Mouse (Mus musculus): ENCODE data around the gene Immp2l. TPM values are rescaled to one million over a fixed set of nuclear protein-coding genes. Genes with fewer than 3 reads are reported as not detected.

Immp2l gene
- polyA plus RNA-seq, 1 experiment from 2014 or later = 10.7 TPM

DNA sequence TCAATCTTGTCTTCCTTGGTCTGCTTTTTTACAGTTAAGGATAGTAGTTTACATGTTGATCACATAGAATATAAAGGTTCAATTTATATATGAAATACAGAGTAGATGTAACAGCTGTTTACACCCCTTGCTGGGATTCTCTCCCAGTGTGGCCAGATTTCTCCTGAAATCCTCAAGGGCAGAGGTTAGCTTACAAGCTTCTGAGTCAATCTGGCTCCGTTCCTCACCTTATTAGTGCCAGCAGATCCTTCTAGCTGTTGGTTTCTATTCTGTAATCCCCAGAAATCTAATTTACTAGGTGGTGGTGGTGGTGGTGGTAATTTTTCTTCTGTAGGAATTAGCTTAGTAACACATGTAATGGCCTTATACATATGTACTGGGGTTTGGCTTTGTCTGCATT lies 199.8 kb downstream of the Immp2l start:
- H3K27me3 ChIP-seq (replicated peaks; ENCODE audit: low read depth, poor library complexity, severe bottlenecking) = 0 out of 2 replicates have a peak, but pooled peaks cover 5% of the 10 kb centered on the region
- H3K4me1 ChIP-seq = peaks cover 13% of the 10 kb centered on the region
- 71% methylated on average over 1 of the region's 1 CpGs for WGBS
- no peak overlapping the region for H3K27ac ChIP-seq (replicated peaks)
- H3K9me3 ChIP-seq = no peaks in the 10 kb centered on the region
- no peak for DNase-seq (ENCODE audit: low spot score)
- H3K4me3 ChIP-seq = no peak overlapping the region
- H3K36me3 ChIP-seq (replicated peaks) = no peaks in the 10 kb centered on the region

DNA sequence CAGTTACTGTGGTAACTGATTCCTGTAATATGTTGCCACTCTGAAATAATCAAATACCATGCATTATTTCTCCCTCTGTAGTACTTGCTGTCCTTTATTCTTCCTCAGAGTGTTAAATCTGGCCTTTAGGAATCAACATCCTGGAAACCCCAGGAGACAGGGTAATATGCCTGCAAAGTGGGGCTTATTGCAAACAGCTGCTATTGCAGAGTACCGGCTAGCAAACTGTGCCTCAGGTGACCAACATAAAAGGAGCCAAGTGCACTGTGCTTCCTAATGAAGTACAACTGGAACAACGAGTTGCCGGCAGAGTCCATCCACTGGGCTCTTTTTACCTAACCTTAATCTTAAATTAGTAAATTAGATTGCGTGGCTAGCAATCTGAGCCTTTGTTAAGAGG lies 200.6 kb downstream of the Immp2l start:
- WGBS = 41% methylated on average over 4 of the region's 4 CpGs
- peaks cover 13% of the 10 kb centered on the region for H3K4me1 ChIP-seq
- 0 out of 2 replicates have a peak, but pooled peaks cover 5% of the 10 kb centered on the region for H3K27me3 ChIP-seq (replicated peaks; ENCODE audit: low read depth, poor library complexity, severe bottlenecking)
- H3K36me3 ChIP-seq (replicated peaks) = no peaks in the 10 kb centered on the region
- DNase-seq (ENCODE audit: low spot score) = peak; percentile 43
- no peaks in the 10 kb centered on the region for H3K9me3 ChIP-seq
- H3K4me3 ChIP-seq = no peak overlapping the region
- no peak overlapping the region for H3K27ac ChIP-seq (replicated peaks)

DNA sequence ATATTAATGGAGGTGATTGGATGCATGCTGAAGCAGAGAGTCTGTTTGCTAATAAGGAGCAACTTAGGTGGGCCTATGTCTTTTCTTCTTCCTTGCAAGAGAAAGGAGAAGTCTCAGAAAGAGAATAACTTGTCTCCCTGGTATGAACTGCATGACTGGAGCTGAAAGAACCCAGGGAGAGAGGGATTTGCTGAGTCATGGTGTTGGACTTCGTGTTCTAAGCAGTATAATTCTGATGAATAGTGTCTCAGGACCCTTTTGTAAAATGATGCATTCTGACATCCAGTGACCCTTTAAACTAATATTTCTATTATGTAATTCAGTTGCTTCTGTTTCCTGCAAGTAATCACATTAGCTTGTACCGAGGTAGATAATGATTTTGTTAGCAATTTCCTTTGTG lies 208.1 kb downstream of the Immp2l start:
- 60% methylated on average over 2 of the region's 2 CpGs for WGBS
- Histone ChIP-seq H3K27me3 (replicated peaks; ENCODE audit: low read depth, poor library complexity, severe bottlenecking) (no peaks in the 10 kb centered on the region), H3K27ac (replicated peaks) (no peak overlapping the region), H3K4me3 (no peak overlapping the region), H3K4me1 (no peaks in the 10 kb centered on the region), H3K9me3 (no peaks in the 10 kb centered on the region), H3K36me3 (replicated peaks) (no peaks in the 10 kb centered on the region)
- DNase-seq (ENCODE audit: low spot score) = no peak

DNA sequence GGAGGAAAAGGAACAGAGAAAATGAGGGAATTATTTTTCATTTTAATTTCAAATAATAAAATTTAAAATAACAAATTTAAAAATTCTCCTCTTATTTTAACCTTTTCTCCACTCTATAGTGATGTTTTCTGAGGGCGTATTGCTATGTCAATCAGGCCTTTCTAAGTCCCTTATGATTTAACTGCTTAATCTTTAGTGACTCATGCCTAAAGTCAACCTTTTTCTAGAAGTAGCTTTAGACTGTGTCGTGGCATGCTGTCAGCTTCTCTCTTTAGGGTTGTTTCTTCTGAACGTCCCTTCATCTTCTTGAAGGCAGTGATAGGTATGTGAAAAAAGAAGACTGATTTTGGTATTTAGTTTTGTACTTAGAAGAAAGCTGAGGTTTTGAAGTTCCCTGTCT lies 214.0 kb downstream of the Immp2l start:
- no peaks in the 10 kb centered on the region for H3K36me3 ChIP-seq (replicated peaks)
- WGBS = 84% methylated on average over 3 of the region's 3 CpGs
- no peaks in the 10 kb centered on the region for H3K4me1 ChIP-seq
- no peaks in the 10 kb centered on the region for H3K27me3 ChIP-seq (replicated peaks; ENCODE audit: low read depth, poor library complexity, severe bottlenecking)
- no peak for DNase-seq (ENCODE audit: low spot score)
- H3K9me3 ChIP-seq = no peaks in the 10 kb centered on the region
- H3K4me3 ChIP-seq = no peak overlapping the region
- H3K27ac ChIP-seq (replicated peaks) = no peak overlapping the region

DNA sequence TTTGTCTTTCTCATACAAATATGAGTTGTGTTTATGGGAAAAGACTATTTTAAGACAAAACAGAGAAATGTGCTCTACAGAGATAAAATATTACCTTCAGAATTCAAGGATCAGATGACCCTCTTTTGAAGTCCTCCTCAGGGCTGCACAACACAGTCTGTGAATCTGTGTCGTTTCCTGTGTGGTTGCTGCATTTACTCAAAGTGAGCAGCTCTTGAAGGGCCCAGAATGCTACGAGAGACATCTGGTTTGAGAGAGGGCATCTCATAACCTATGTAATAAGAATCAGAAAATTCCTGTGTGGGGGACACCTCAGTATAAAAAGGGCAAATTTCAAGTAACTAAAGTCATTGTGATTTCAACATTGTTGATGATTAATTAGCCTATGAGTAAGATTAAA lies 217.3 kb downstream of the Immp2l start:
- Histone ChIP-seq H3K4me1 (no peaks in the 10 kb centered on the region), H3K27me3 (replicated peaks; ENCODE audit: low read depth, poor library complexity, severe bottlenecking) (no peaks in the 10 kb centered on the region), H3K4me3 (no peak overlapping the region), H3K9me3 (no peaks in the 10 kb centered on the region), H3K36me3 (replicated peaks) (no peaks in the 10 kb centered on the region), H3K27ac (replicated peaks) (no peak overlapping the region)
- no peak for DNase-seq (ENCODE audit: low spot score)
- WGBS = 65% methylated on average over 2 of the region's 2 CpGs

DNA sequence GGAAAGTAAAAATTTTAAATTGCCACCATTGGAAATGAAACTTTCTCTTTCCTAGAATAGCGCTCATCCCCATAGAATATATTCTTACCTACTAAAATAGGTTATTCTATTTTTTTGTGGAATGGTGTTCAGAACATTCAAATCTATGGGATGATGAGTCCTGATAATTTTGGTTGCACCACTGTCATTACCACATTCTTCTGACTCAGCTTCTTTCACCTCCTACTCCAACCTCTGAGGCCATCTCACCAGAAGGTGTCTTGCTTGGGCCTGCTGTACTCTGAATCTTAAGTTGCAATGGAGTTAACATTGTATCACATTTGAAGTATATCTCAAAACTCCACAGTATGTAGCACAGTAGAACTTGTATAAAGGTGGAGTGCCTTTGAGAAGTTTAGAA lies 224.4 kb downstream of the Immp2l start:
- no peaks in the 10 kb centered on the region for H3K36me3 ChIP-seq (replicated peaks)
- WGBS = 98% methylated on average over 1 of the region's 1 CpGs
- no peak for DNase-seq (ENCODE audit: low spot score)
- no peaks in the 10 kb centered on the region for H3K9me3 ChIP-seq
- H3K27ac ChIP-seq (replicated peaks) = no peak overlapping the region
- H3K4me3 ChIP-seq = no peak overlapping the region
- H3K4me1 ChIP-seq = no peaks in the 10 kb centered on the region
- H3K27me3 ChIP-seq (replicated peaks; ENCODE audit: low read depth, poor library complexity, severe bottlenecking) = no peaks in the 10 kb centered on the region

DNA sequence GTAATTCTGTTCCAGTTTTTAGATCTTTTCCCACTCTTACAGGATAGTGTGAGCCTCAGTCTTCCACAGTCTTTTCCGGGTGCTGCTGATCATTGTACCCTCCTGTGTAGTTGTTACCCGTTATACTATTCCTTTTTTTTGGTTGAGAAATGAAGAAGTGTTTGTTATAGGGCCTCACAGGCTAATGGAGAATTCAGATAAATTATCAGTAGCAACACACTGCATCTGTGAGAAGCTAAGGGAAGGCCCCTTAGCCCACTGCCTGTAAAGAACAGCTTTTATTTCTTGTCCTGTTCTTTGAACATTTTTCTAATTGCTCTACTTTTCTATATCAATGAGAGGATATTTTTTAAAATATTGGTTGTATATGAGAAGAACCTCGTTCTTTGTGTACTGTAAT lies 226.2 kb downstream of the Immp2l start:
- Histone ChIP-seq H3K4me1 (no peaks in the 10 kb centered on the region), H3K27me3 (replicated peaks; ENCODE audit: low read depth, poor library complexity, severe bottlenecking) (no peaks in the 10 kb centered on the region), H3K27ac (replicated peaks) (no peak overlapping the region), H3K9me3 (no peaks in the 10 kb centered on the region), H3K36me3 (replicated peaks) (no peaks in the 10 kb centered on the region), H3K4me3 (no peak overlapping the region)
- 91% methylated on average over 3 of the region's 3 CpGs for WGBS
- DNase-seq (ENCODE audit: low spot score) = no peak

DNA sequence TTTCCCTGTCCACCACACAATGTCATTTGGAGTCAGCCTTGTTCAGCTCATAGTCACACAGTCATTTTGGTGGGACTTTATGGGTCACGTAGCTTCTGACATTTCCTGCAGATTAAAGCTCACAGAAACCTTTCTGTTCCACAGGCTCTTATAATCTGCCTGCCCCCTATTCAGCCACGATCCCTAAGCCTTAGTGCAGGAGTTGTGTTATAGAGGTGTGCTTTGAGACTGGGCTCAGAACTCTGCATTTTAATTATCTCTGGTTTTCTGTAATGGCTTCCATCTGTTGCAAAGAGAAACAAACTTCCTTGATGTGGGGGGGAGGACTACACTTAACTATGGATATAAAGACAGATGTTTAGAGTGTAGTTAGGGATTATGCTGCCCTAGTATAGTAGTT lies 234.0 kb downstream of the Immp2l start:
- no peaks in the 10 kb centered on the region for H3K9me3 ChIP-seq
- 37% methylated on average over 2 of the region's 2 CpGs for WGBS
- no peak overlapping the region for H3K27ac ChIP-seq (replicated peaks)
- H3K4me1 ChIP-seq = peaks cover 4% of the 10 kb centered on the region; the same call in 1 of the 2 replicates
- no peaks in the 10 kb centered on the region for H3K27me3 ChIP-seq (replicated peaks; ENCODE audit: low read depth, poor library complexity, severe bottlenecking)
- no peaks in the 10 kb centered on the region for H3K36me3 ChIP-seq (replicated peaks)
- H3K4me3 ChIP-seq = no peak overlapping the region
- DNase-seq (ENCODE audit: low spot score) = peak; percentile 15

DNA sequence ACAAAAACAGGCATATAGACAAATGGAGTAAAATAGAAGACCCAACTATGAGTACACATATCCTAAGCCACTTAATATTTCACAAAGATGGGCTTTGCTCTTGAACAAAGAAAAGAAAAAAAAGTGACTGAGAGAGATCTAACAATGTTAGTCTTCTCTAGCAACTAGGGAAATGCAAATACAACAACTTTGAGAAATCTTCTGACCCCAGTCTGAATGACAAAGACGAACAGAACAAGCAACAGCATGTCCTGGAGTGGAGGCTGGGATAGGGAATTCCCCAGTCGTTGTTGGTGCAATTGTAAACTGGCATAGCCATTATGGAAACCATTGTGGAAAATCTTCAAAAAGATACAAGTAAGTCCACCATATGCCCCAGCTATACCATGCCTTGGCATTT lies 235.7 kb downstream of the Immp2l start:
- Histone ChIP-seq H3K4me3 (no peak overlapping the region), H3K4me1 (peaks cover 4% of the 10 kb centered on the region; the same call in 1 of the 2 replicates), H3K27me3 (replicated peaks; ENCODE audit: low read depth, poor library complexity, severe bottlenecking) (no peaks in the 10 kb centered on the region), H3K27ac (replicated peaks) (no peak overlapping the region), H3K36me3 (replicated peaks) (no peaks in the 10 kb centered on the region), H3K9me3 (no peaks in the 10 kb centered on the region)
- 73% methylated on average over 2 of the region's 2 CpGs for WGBS
- no peak for DNase-seq (ENCODE audit: low spot score)

DNA sequence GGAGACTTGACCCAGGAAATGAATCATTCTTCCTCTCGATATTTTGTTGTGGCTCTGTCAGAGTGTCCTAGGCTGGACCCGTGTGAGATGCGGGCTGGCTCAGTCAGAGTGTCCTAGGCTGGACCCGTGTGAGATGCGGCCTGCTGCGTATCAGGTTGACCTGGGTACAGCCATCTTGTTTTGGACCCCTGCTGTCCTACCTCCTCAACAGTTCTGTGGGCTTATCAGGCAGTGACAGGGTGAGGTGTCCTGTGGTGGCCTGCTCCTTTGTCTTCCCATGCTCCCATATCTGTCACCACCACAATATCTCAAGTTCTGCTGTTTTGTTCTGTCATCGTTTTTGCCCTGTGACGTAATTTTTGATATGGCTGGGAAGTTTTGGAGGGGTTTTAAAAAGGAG lies 250.2 kb downstream of the Immp2l start:
- H3K27ac ChIP-seq (replicated peaks) = no peak overlapping the region
- 92% methylated on average over 8 of the region's 8 CpGs for WGBS
- no peaks in the 10 kb centered on the region for H3K4me1 ChIP-seq
- H3K27me3 ChIP-seq (replicated peaks; ENCODE audit: low read depth, poor library complexity, severe bottlenecking) = no peaks in the 10 kb centered on the region
- no peak overlapping the region for H3K4me3 ChIP-seq
- no peak for DNase-seq (ENCODE audit: low spot score)
- H3K9me3 ChIP-seq = 0 out of 2 replicates have a peak, but pooled peaks cover 3% of the 10 kb centered on the region
- no peaks in the 10 kb centered on the region for H3K36me3 ChIP-seq (replicated peaks)

DNA sequence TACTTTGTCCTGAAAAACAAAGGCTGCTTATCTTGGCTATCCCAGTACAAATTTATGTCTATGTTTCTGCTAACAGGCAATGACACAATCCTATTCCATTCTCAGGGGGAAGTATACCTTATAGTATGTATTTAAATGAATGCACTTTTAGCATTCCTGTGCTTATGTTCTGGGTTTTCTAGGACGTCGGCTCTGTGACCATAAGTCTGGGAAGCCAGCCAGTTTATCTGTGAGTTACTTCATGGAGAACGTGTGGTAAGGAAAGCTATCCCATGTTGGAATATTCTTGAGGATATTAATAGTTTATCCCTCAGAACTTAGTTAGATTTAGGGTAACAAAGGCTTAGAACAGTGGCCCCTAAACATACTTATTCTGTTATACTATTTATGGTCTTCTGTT lies 251.5 kb downstream of the Immp2l start:
- 71% methylated on average over 3 of the region's 3 CpGs for WGBS

DNA sequence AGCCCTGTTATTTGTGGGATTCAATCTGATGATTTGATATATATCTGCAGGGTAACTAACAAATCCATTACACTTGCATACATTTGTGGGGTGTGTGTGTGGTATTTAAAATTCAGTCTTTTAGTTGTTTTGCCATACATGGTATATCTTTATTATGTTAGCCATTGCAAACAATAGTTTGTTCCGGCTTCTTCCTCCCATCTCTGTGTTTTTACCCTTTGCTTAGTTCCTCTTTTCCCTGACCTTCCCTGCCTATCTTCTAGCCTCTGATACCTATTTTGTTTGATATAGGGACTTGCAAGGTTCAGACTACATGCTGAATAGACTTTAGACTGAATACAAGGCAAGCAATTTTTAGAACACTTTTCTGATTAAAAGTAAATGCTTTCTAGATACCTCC lies 254.0 kb downstream of the Immp2l start:
- Histone ChIP-seq H3K27ac (replicated peaks) (no peak overlapping the region), H3K36me3 (replicated peaks) (no peaks in the 10 kb centered on the region), H3K4me1 (no peaks in the 10 kb centered on the region), H3K27me3 (replicated peaks; ENCODE audit: low read depth, poor library complexity, severe bottlenecking) (no peaks in the 10 kb centered on the region), H3K9me3 (no peaks in the 10 kb centered on the region), H3K4me3 (no peak overlapping the region)
- WGBS = 92% methylated on average over 1 of the region's 1 CpGs
- no peak for DNase-seq (ENCODE audit: low spot score)

More for the DNA sequence above, 251.5 kb downstream of the Immp2l start:
- no peak overlapping the region for H3K4me3 ChIP-seq
- no peak overlapping the region for H3K27ac ChIP-seq (replicated peaks)
- H3K36me3 ChIP-seq (replicated peaks) = no peaks in the 10 kb centered on the region
- 0 out of 2 replicates have a peak, but pooled peaks cover 3% of the 10 kb centered on the region for H3K9me3 ChIP-seq
- no peak for DNase-seq (ENCODE audit: low spot score)
- no peaks in the 10 kb centered on the region for H3K4me1 ChIP-seq
- H3K27me3 ChIP-seq (replicated peaks; ENCODE audit: low read depth, poor library complexity, severe bottlenecking) = no peaks in the 10 kb centered on the region

DNA sequence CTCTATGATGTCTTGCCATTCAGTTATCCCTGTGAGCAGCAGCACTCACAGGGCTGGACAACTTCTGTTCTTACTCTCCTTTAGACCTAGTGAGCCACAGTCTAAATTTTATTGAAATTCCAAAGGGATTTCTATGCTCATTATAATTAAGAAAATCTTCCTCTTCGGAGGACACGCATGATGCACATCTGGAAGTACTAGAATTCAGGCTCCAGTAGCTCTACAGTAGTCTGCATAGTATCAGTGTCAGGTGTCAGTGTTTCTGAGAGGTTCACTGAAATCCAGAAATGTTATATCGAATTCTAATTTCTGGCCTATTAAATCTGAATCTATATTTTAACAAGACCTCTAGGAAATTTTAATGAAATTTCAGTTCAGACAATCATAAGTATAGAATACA lies 265.2 kb downstream of the Immp2l start:
- Histone ChIP-seq H3K27ac (replicated peaks) (no peak overlapping the region), H3K36me3 (replicated peaks) (no peaks in the 10 kb centered on the region), H3K27me3 (replicated peaks; ENCODE audit: low read depth, poor library complexity, severe bottlenecking) (no peaks in the 10 kb centered on the region), H3K9me3 (no peaks in the 10 kb centered on the region), H3K4me1 (peaks cover 10% of the 10 kb centered on the region; the same call in 1 of the 2 replicates), H3K4me3 (no peak overlapping the region)
- DNase-seq (ENCODE audit: low spot score) = no peak
- 68% methylated on average over 3 of the region's 3 CpGs for WGBS

DNA sequence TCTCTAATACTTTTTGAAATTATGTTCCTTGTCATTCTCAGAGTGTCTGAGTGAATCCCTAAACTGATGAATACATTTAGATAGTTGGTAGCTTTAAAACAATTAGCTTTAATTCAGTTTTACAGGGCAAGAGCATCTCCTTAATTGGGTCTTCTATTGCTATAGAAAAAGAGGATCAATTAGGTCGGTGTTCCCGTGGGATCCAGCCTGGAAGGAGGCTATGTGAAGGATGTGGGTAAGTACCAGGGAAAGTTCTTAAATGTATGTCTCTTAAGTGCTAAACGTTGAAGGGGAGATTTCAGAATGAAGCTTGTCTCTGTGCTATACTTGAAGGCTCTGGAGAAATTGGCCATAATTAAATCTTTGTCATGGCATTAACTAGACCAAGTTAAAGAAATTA lies 283.1 kb downstream of the Immp2l start:
- Histone ChIP-seq H3K4me1 (no peaks in the 10 kb centered on the region), H3K27me3 (replicated peaks; ENCODE audit: low read depth, poor library complexity, severe bottlenecking) (no peaks in the 10 kb centered on the region), H3K36me3 (replicated peaks) (no peaks in the 10 kb centered on the region), H3K4me3 (no peak overlapping the region), H3K9me3 (no peaks in the 10 kb centered on the region), H3K27ac (replicated peaks) (no peak overlapping the region)
- DNase-seq (ENCODE audit: low spot score) = no peak
- WGBS = 60% methylated on average over 3 of the region's 3 CpGs

Data from embryonic facial prominence, embryonic 10.5 days (tissue).